ENCODE assay signal across 8 mouse cellular contexts in the genomic region with DNA sequence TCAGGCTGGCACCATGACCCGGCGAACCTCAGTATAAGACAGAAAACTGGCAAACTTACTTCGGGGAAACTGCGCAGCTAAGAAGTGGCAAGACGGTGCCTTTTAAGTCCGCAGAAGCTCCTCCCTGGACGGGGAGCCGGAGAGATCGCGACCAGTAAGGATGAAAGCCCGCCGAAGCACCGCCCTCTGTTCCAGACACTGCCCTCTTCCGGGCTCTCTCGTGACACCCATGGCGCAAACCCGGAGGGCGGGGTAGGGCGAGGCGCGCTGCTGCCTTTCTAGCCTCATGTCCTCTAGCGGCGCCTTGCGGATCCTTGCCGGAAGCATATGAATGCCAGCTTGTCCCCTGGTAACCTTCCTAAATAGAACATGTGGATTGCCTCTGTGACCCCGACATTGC. TPM values are rescaled to one million over a fixed set of nuclear protein-coding genes. Genes with fewer than 3 reads are reported as not detected.
DNase-seq lines count a peak whose midpoint lies in the region; ATAC-seq lines count a peak whose summit lies in the region.

A gene (minus strand): TSS at position 179 of the 400 bp plus-strand sequence.

- peak within 1 kb of the TSS; percentile 43 for H3K4me3 ChIP-seq in hindbrain, embryonic 12.5 days

- H3K36me3 ChIP-seq in hindbrain, embryonic 12.5 days: no peaks in the 10 kb centered on the region

- peak; percentile 99 for ATAC-seq in hindbrain, embryonic 12.5 days (ENCODE audit: low FRiP score)

- H3K4me2 ChIP-seq in hindbrain, embryonic 12.5 days (replicated peaks): peak within 1 kb of the TSS; percentile 51

- H3K9me3 ChIP-seq in hindbrain, embryonic 12.5 days (replicated peaks): no peaks in the 10 kb centered on the region

- peak; percentile 96 for DNase-seq in Muller cell, postnatal 12 days (ENCODE audit: inconsistent ontology term)
- peak; percentile 93 for DNase-seq in cerebellum, adult 9-11 months
- peak; percentile 87 for DNase-seq in frontal cortex, postnatal 10 days (ENCODE audit: low spot score in 2 of 2)
- peak; percentile 86 to 90 for DNase-seq in layer of hippocampus, postnatal 14 days (ENCODE audit: low spot score in 2 of 2)
- DNase-seq in lung, postnatal 14 days: peak; percentile 91
- DNase-seq in retina, adult 2 months (ENCODE audit: low read depth, low spot score): peak; percentile 73
- peak; percentile 89 to 92 for DNase-seq in thymus, postnatal 36 days

- peak within 1 kb of the TSS; percentile 41 for H3K9ac ChIP-seq in hindbrain, embryonic 12.5 days

- 18% methylated on average over 26 of the region's 26 CpGs for WGBS in hindbrain, embryonic 12.5 days

- no peaks in the 10 kb centered on the region for H3K27me3 ChIP-seq in hindbrain, embryonic 12.5 days

- H3K27ac ChIP-seq in hindbrain, embryonic 12.5 days: no peak within 1 kb of the TSS

- no peaks in the 10 kb centered on the region for H3K4me1 ChIP-seq in hindbrain, embryonic 12.5 days

RNA-seq across cellular contexts. Expression of the gene that starts here (rescaled TPM):
- polyA plus RNA-seq in hindbrain, embryonic 12.5 days (2016; fragmentation: Nextera tagmentation; extraction: Ambion mirVana): 72.1 and 78.5 TPM in 2 replicates
- total RNA-seq in layer of hippocampus, postnatal 14 days (2021): 10 to 100 TPM; 56.1 to 80.4 TPM
